Mouse (Mus musculus) left cerebral cortex, postnatal 4 days (tissue): ENCODE results near the gene Psap. TPM values are rescaled to one million over a fixed set of nuclear protein-coding genes. Genes with fewer than 3 reads are reported as not detected.

Experiments
- DNase-seq: peaks from one replicate; pipeline ENCODE4 v3.0.0-alpha.2; 2022
- intact Hi-C: fragments of 180-260 bp; cut with DNase I; formaldehyde crosslinking; loops from one replicate; pipeline ENCODE4 v1.15.1; 2025
- total RNA-seq, 2 experiments: library from RNA; stranded (reverse); gene quantifications; 2 replicates each; pipeline ENCODE4 v1.2.3; 2021

Psap gene
- total RNA-seq, 2 experiments from 2014 or later: 700 to 775 TPM

DNA sequence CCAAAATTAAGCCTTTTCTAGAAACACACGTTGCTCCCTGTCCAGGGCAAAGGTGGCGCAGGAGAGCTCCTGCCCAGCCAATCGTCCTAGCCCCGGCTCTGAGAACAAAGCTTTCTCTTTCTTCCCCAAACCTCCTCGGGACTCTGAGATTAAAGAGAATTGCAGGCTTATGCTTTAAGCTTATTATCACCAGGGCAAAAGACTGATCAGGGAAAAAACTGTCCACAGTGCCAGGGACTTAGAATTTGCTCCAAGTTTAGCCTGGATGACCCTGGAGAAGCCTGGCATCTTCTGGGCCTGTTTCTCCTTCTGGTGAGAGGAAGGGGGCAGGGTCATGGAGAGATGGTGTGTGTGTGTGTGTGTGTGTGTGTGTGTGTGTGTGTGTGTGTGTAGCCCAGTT lies 15.9 kb upstream of the Psap start:
- no peak for DNase-seq
- intact Hi-C loops: no loop called here

DNA sequence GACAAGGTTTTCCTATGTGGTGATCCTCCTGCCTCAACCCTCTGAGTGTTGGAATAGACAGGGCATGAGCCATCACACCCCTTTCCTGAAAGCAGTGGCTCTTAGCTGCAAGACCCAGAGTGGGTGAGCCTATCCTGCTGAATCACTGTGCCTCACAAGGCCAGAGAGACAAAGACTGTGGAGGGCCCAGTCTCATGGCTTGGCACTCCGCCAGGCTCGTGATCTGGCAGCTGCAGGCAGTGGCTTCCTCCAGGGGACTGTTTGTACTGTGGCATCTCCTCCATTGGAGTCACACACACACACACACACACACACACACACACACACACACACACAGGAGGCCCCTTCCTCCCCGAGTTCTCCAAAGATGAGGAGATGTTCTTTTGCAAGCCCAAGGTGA lies 15.0 kb upstream of the Psap start:
- intact Hi-C loops: no loop called here
- DNase-seq: peak; percentile 89

GRCm38 (mm10) chr10:60263351-60263750 lies 14.1 kb upstream of the Psap start:
- DNase-seq: no peak
- intact Hi-C loops: no loop called here

GRCm38 (mm10) chr10:60265252-60265651 lies 12.2 kb upstream of the Psap start:
- DNase-seq: peak; percentile 50
- intact Hi-C loops: no loop called here

DNA sequence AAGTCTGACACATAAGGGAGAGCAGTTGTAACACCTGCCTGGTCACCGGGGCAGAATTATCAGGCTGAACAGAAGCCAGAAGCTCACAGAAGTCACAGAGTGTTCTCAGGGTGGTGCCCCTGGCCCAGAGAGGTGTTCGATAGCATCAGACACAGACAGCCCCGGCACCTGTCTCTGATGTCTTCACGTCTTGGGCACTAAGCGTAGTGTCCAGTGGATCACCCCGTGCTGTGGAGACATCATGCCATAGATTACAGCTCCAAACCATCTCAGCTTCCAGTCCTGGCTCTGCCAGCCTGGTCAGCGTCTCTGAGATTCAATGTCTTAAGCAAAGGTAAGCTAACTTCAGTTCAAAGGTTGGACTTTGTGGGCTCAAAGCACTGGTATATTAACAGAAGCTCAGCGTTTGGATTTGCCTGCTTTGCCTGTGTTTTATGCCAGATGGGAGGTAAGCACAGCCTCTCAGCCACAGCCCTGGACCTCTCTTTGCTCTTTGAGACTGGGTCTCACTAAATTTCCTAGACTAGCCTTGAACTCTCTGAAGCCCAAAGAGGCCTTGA lies 10.5 kb upstream of the Psap start:
- intact Hi-C loops: no loop called here
- no peak for DNase-seq

- intact Hi-C loops: no loop called here
- DNase-seq: no peak
These were observed 8.7 kb upstream of the Psap start for GRCm38 (mm10) chr10:60268738-60269137.

DNA sequence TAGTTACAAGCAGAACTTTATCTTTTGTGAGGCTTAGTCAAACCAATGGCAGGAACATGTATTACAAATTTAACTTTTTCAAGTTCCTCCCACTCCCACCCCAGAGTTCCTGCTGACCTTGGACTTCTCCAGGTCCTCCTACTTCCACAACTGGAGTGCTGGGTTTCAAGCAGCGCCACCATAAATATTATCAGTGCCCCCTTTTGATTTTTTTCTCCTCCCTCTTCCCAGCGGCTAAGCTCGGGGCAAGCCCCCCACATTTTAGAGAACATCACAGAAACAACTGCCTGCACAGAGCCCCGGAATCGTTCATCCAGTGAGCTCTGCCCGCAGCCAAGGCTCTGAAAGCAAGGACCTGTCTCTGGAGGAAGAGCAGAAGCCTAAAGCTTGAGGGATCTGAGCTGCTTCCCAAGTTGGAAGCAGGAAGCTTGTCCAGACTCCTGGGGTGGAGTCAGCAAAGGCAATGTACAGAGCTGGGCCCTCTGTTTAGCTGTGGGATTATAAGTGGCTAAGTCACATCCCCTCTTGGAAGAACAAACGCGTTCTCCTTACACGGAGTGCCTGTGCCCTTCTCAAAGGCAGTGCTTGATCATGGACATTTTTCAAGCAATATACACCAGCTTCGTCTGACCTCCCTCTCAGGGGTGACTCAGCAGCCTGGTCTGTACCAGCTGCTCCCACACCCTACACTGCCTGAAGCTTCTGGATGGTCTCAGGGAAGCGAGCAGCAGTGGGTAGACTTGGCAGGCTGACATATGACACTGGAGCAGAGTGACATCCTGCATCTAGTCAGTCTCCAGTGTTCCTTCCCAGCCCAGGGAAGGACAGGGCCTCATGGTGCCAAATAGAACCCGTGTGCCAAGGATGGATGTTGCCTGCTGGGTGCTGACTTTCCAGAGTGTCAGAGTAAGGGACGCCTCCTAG lies 8.0 kb upstream of the Psap start:
- DNase-seq: no peak
- intact Hi-C loops: no loop called here

- no peak for DNase-seq
- intact Hi-C loops: no loop called here
These were observed 6.4 kb upstream of the Psap start for GRCm38 (mm10) chr10:60271015-60271414.

GRCm38 (mm10) chr10:60272241-60272640 lies 5.2 kb upstream of the Psap start:
- no peak for DNase-seq
- intact Hi-C loops: no loop called here

DNA sequence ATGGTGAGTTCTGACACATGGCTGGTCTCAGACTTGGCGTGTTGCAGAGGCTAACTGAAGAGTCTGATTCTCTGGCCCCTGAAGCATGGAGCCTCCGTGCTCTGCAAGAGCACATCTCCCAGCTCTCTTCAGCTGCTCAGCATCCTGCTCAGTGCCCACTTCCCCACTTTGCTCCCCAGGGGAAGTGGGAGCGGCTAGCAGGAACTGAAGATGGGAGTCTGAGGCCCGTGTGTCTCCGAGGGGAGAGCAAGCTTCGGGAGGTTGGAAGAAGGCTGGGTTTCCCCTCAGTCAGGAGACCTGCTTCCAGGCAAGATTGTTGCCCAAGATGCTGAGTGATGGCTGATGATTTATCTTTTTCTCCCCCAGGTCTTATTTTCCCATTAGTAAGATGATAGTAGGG lies 4.0 kb upstream of the Psap start:
- DNase-seq: no peak
- intact Hi-C loops: no loop called here

DNA sequence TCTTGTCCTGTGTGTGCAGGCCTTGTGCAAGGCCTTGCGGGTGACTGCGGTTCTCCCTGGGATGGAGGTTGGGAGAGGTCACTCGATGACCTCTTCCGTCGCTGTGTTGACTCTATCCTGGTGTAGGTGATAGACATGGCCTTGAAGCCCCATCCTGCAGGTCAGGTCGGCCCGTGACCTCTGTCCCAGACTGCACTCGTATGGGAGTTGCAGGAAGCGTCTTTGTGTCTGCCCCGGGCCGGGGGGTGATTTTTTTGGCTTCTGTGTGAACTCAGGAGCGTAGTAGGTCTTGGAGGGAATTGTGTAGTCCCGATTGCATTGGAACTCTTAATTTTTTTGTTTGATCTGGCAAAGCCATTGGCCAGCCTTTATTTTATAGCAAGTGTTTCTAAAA lies 576 bp downstream of the Psap start:
- no peak for DNase-seq
- intact Hi-C loops: no loop called here

- intact Hi-C loops: no loop called here
- no peak for DNase-seq
These were observed 1.4 kb downstream of the Psap start for GRCm38 (mm10) chr10:60278786-60279185.

DNA sequence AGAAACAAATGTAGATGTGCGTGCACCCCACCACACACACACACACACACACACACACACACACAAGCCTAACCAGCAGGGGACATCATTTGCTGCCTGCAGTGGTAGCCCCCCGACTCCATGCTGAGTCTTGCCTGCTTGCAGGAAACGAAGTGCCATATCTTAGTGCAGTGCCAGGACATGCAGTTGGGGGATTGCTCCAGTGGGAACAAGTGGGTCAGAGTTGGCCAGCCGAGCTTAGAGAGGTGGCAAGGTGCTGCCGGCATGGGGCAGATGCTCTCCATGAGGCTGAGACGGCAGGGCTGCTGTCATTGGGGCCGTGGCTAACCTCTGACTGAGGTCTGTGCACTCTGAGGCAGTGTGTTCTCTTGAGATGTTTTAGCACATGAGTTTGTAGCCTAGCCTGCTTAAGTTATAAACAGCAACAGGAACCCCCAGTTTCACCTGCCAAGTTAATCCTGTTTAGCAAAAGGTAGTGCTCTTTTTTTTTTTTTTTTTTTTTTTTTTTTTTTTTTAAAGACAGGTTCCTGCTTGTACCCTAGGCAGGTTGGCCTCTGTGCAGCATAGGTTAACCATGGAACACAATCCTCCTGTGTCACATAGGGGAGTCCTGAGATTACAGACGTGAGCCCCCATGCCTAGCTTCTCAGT lies 2.0 kb downstream of the Psap start:
- DNase-seq: no peak
- intact Hi-C loops: no loop called here

GRCm38 (mm10) chr10:60279941-60280301 lies 2.5 kb downstream of the Psap start:
- intact Hi-C loops: no loop called here
- DNase-seq: no peak

GRCm38 (mm10) chr10:60280353-60280752 lies 2.9 kb downstream of the Psap start:
- intact Hi-C loops: no loop called here

GRCm38 (mm10) chr10:60281571-60282050 lies 4.2 kb downstream of the Psap start:
- intact Hi-C loops: no loop called here
- no peak for DNase-seq

More at GRCm38 (mm10) chr10:60280353-60280752, 2.9 kb downstream of the Psap start:
- no peak for DNase-seq

DNA sequence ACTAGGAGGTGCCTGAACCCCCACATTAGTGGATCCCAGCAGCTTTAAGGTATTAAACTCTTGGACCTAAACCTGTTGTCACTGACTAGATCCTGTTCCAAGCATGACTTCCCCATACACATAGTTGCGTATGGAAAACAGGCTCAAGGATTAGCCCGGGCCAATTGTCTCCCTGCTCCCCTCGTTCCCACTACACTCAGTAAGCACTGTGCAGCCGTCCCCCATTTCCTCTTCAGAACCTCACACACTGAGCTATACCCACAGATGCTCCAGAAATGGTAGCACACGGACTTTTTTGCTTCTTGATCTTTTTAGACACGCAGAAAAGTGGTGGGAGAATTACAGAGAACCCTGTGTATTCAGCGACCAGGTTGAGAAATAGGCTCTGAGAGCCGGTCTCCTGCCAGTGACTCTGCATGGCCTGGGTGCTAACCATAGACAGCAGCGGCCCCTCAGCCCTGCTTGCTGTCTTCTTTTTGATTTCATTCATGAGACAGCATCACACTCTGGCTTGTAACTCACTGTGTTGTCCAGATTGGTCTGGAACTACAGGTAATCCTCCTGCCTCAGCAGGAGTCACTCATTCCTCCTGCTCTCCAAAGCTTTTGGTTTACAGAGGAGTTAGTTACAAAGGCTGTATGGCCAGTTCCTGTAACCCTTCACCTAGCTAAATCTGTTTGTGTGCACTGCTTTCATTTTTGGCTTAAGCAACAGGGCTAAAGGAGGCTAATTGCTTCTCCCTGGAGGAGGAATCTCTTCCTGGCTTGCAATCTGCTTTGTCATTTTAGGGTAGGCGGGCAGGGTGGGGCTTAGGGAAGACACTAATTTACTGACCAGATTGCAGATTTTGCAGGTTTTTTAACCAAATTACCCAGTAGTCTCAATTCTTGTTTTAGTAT lies 4.9 kb downstream of the Psap start:
- intact Hi-C loops: no loop called here
- DNase-seq: no peak

DNA sequence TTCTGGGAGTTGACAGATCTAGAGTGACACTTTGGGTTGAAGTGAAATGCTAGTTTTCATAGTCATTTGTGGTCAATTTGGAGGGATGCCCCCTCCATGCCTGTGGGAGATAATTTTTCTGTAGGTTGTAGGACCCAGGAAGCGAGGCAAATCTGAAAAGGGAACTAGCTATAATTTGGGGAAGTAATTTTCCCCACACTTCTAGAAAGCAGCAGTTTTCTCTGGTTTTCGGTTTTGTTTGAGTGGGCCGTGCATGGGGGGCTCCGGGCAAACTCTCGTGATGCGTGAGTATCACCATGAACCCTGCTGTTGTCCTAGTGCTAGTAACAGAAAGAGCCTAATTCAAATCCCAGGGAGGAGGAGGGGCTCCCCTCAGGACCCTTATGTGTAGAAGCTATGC lies 6.8 kb downstream of the Psap start:
- intact Hi-C loops: no loop called here
- no peak for DNase-seq

- no peak for DNase-seq
- intact Hi-C loops: no loop called here
These were observed 7.3 kb downstream of the Psap start for GRCm38 (mm10) chr10:60284676-60285111.

- no peak for DNase-seq
- intact Hi-C loops: no loop called here
These were observed 7.8 kb downstream of the Psap start for GRCm38 (mm10) chr10:60285183-60285582.
